Mouse (Mus musculus): Measurements from ENCODE around the gene Plxdc2.

GRCm38 (mm10) chr2:16442643-16443042 lies 86.5 kb downstream of the Plxdc2 start:
- TF ChIP-seq CTCF (IDR thresholded peaks at IDR 0.05; ENCODE audit: low read depth, low read length) (no peak), POLR2A (IDR thresholded peaks at IDR 0.05; ENCODE audit: extremely low read depth, insufficient read depth, low read length) (no peak)

Data from liver, adult 2 months (tissue).